Mouse (Mus musculus): ENCODE data around the gene Prkag3.

DNA sequence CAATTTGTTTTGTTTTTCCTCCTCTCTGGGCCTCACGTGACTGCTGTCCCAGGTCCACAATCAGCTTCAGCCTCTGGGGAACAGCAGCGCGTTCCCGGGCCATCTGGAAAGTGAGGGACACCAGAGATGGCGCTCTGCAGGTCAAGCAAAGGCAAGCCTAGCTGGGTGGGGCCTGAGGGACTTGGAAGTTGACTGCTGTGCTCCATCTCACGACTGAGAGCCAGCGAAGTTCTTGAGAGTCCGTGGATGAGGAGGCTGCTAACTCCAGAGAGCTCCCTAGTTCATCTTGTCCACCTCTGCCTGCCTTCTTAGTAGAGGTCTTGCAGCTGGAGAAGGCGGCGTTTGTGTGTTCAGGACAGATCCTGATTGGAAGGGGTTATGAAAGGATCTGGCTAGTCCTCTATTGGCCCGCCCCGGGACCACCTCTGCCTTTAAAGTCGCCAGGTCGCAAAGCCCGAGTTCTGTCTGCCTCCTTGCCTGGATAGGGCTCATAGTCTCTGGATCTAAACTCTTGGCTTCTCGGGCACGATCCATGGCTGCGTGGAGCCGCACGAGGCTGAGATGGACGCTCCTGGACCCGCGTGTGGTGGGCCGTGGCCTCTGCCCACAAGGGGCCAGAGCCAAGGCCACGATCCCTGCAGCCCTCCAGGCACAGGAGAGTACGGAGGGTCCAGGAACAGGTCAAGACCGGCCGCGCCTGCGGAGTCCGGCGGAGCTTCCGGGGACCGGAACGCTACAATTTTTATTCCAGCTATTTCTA, 35.7 kb downstream of the Prkag3 start, which contains the start of gene Cyp27a1:
- TF ChIP-seq CTCF (IDR thresholded peaks at IDR 0.05; ENCODE audit: low read depth, low read length) (peak; percentile 35), POLR2A (IDR thresholded peaks at IDR 0.05; ENCODE audit: extremely low read depth, insufficient read depth, low read length) (peak; percentile 93)

All from liver, adult 2 months (tissue).